Mouse (Mus musculus) liver, embryonic 13.5 days (tissue): Measurements from ENCODE around the gene Sorcs2. TPM values are rescaled to one million over a fixed set of nuclear protein-coding genes. Genes with fewer than 3 reads are reported as not detected.

Source experiments
- ATAC-seq: fragments of 200-750 bp; cut with Nextera tagmentation; 2 replicates; pipeline ENCODE4 v1.8.0; 2017; ENCODE audit warnings: low read depth, mild to moderate bottlenecking, moderate number of reproducible peaks, moderate library complexity
- DNase-seq: peaks from one replicate; pipeline ENCODE4 v3.0.0; 2022
- H3K27ac ChIP-seq: fragments of 300-500 bp; sonication (generic); 2 replicates; pipeline ENCODE4 v1.5.1; 2015; ENCODE audit warnings: moderate library complexity, mild to moderate bottlenecking, inconsistent platforms
- H3K27me3 ChIP-seq: fragments of 300-500 bp; sonication (generic); 2 replicates; pipeline ENCODE4 v1.6.1; 2015; ENCODE audit warnings: mild to moderate bottlenecking, inconsistent platforms
- H3K36me3 ChIP-seq: fragments of 300-500 bp; sonication (generic); 2 replicates; pipeline ENCODE4 v1.6.1; 2015; ENCODE audit warnings: mild to moderate bottlenecking, inconsistent platforms
- H3K4me1 ChIP-seq: fragments of 300-500 bp; sonication (generic); replicated peaks from 2 replicates; pipeline ENCODE4 v1.6.1; 2015; ENCODE audit warnings: inconsistent platforms
- H3K4me2 ChIP-seq: fragments of 300-500 bp; sonication (generic); 2 replicates; pipeline ENCODE4 v1.6.1; 2015; ENCODE audit warnings: inconsistent platforms, mild to moderate bottlenecking, moderate library complexity
- H3K4me3 ChIP-seq: fragments of 300-500 bp; sonication (generic); replicated peaks from 2 replicates; pipeline ENCODE4 v1.5.1; 2015; ENCODE audit warnings: mild to moderate bottlenecking, inconsistent platforms
- H3K9ac ChIP-seq: fragments of 300-500 bp; sonication (generic); 2 replicates; pipeline ENCODE4 v1.6.1; 2015; ENCODE audit warnings: mild to moderate bottlenecking, inconsistent platforms
- H3K9me3 ChIP-seq: fragments of 300-500 bp; sonication (generic); replicated peaks from 2 replicates; pipeline ENCODE4 v1.6.1; 2016; ENCODE audit warnings: inconsistent platforms
- WGBS: fragments of 180-500 bp; shearing (Covaris S2); methylation state at CpG from one replicate; pipeline ENCODE4 v1.1.7; 2015; ENCODE audit not compliant: insufficient replicate concordance; 5-methylcytosine and 5-hydroxymethylcytosine counted together
- polyA plus RNA-seq: library from polyadenylated mRNA; unstranded; fragments of >200 nt; fragmentation: Nextera tagmentation; extraction: Ambion mirVana; gene quantifications from 2 replicates; pipeline ENCODE4 v1.2.1, GENCODE M21; 2015

Sorcs2 gene
- polyA plus RNA-seq, 1 experiment from 2014 or later = 0.47 TPM

GRCm38 (mm10) chr5:36083869-36084565 lies 313.9 kb downstream of the Sorcs2 start:
- Histone ChIP-seq H3K27me3 (no peaks in the 10 kb centered on the region), H3K4me1 (no peaks in the 10 kb centered on the region), H3K9me3 (no peaks in the 10 kb centered on the region), H3K9ac (no peak overlapping the region), H3K4me2 (no peak overlapping the region), H3K27ac (no peak overlapping the region), H3K4me3 (no peak overlapping the region), H3K36me3 (no peaks in the 10 kb centered on the region)
- no peak for DNase-seq
- 72% methylated on average over 9 of the region's 9 CpGs for WGBS
- ATAC-seq = no peak

GRCm38 (mm10) chr5:36081021-36081420 lies 316.9 kb downstream of the Sorcs2 start:
- Histone ChIP-seq H3K9ac (no peak overlapping the region), H3K9me3 (no peaks in the 10 kb centered on the region), H3K4me1 (no peaks in the 10 kb centered on the region), H3K4me3 (no peak overlapping the region), H3K36me3 (no peaks in the 10 kb centered on the region), H3K27me3 (no peaks in the 10 kb centered on the region), H3K4me2 (no peak overlapping the region), H3K27ac (no peak overlapping the region)
- WGBS = 75% methylated on average over 8 of the region's 8 CpGs
- no peak for ATAC-seq
- no peak for DNase-seq

DNA sequence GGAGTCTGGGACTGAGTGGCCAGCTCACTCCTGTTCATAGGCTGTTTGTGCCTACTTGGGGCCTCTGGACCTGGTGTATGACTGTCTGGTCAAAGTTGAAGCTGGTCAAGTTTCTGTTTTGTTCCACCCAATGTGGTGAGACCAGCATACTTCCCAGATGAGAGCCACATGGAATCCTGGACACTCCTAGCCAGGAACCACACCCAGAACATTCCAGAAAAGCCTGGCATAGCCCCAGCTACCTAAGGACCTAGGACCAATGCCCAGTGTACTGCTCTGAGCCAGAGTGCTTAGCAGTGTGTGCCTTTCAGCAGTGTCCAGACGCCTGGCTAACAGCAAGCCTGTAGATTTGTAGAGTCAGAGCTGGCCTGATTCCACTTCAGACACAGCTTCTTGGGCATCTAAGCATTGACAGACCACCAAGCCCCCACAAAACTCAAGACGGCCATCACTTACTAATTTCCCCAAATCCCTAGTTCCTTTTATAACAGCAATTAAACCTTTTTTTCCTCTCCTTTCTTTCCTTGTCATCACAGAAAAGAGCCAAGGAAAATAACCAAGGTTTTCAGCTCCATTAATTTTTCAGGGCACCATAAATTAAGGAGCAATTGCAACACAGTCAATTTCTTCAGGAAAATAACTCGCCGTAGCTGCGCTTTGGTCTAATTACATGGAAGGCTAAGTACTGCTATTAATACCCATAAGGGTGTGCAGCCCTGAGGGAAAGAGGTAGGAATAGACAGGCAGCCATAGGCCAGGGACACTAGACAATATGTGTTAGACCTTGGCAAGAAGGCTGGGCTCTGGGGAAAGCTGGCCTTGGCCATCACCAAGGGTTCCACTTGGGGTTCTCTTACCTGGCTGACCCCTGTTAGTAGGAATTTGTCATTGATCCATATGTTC lies 322.5 kb downstream of the Sorcs2 start:
- no peaks in the 10 kb centered on the region for H3K36me3 ChIP-seq
- H3K9ac ChIP-seq = no peak overlapping the region
- ATAC-seq = no peak
- no peaks in the 10 kb centered on the region for H3K9me3 ChIP-seq
- H3K27ac ChIP-seq = no peak overlapping the region
- 74% methylated on average over 5 of the region's 5 CpGs for WGBS
- no peak overlapping the region for H3K4me3 ChIP-seq
- H3K4me2 ChIP-seq = no peak overlapping the region
- no peak for DNase-seq
- H3K4me1 ChIP-seq = no peaks in the 10 kb centered on the region
- no peaks in the 10 kb centered on the region for H3K27me3 ChIP-seq

DNA sequence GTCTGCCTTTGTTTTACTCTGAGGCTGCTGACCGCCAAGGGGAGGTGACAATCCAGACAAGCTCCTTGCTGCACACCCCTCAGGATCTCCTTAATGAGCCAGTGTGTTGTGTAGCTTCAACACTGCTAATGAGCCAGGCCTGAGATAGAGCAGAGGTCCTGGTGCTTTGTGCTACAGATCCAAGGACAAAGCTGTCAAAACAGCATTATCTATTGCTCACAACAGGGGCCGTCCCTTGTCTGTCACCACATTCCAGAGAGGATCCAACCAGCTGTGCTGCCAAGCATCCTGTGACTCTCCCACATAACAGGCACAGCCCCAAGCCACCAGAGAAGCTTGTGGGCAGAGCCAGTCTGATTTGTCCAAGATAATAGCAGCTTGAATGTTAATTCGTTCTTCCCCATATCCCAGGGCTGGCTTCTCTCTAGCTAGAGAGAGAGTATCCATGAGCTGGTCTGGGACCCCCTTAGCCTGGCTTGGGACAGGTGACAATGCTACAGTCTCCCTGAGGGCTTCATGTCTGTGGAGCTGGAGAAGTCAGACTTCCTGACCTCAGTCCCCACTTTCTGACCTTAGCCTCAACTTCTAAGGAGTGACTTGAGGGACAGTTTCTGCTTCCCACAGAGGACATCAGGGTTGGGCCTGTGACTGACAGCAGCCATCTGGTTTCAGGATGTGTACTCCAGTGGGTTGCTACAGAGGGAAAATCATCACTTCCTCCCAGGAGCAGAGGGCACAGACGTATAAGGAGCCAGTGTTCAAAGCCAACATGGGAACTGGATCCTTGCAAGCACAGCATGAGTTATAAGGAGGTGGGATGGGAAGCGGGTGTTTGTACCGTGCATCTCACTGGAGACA lies 328.2 kb downstream of the Sorcs2 start:
- Histone ChIP-seq H3K9ac (no peak overlapping the region), H3K27me3 (no peaks in the 10 kb centered on the region), H3K4me3 (no peak overlapping the region), H3K27ac (no peak overlapping the region), H3K36me3 (no peaks in the 10 kb centered on the region), H3K4me2 (no peak overlapping the region), H3K9me3 (no peaks in the 10 kb centered on the region), H3K4me1 (no peaks in the 10 kb centered on the region)
- 49% methylated on average over 6 of the region's 6 CpGs for WGBS
- ATAC-seq (no peak), DNase-seq (no peak)

DNA sequence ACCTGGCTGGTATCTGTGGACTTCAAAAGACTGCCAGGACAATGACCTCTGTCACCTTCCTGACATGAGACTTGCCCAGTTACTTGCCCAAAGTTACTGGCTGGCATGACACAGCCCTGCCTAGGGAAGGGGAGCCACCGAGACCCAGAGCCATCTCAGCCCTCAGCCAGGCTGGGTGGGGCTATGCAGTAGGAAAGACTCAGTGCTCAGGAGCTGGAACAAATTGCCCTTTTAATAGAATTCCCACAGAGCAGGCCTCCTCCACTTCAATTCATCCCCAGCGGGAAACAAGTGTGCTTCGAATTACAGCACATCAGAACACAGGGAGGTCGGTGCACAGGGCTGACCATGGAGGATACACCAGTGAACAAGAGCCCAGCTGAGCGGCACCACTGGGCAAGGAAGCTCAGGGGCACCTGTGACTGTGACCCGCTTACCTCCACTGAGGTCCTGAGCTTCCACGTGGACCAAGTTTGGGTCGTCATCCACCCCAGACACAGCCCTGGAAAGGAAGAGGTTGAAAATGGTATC lies 330.2 kb downstream of the Sorcs2 start:
- no peak overlapping the region for H3K27ac ChIP-seq
- DNase-seq (no peak), ATAC-seq (no peak)
- no peaks in the 10 kb centered on the region for H3K27me3 ChIP-seq
- no peaks in the 10 kb centered on the region for H3K36me3 ChIP-seq
- H3K4me1 ChIP-seq = no peaks in the 10 kb centered on the region
- no peak overlapping the region for H3K4me3 ChIP-seq
- H3K9me3 ChIP-seq = no peaks in the 10 kb centered on the region
- H3K9ac ChIP-seq = no peak overlapping the region
- WGBS = 60% methylated on average over 8 of the region's 8 CpGs
- no peak overlapping the region for H3K4me2 ChIP-seq

DNA sequence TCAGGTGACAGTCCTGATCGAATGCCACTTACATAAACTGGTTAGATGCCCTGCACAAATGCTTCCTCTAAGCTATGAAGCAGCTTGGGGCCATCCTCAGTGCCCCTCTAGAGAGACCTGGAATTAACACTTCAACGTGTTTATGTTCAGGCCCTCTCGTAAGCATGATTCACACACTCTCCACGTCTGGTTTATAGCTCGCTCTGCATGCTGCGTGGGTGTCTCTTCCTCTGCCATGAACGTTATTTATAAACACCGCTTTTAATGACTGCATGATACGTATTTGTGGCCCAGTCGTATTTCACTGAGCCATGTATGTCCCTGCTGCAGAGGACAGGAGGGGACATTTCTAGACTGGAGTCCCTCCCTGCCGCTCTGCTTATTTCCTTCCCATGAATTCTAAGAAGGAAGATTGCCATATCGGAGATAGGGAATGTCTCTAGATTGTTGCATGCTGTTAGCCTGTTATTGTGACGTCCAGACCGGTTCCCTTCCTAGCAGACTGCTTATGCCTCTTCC lies 340.1 kb downstream of the Sorcs2 start:
- H3K4me2 ChIP-seq = no peak overlapping the region
- H3K9me3 ChIP-seq = no peaks in the 10 kb centered on the region
- H3K9ac ChIP-seq = no peak overlapping the region
- ATAC-seq (no peak), DNase-seq (no peak)
- H3K36me3 ChIP-seq = no peaks in the 10 kb centered on the region
- H3K27ac ChIP-seq = no peak overlapping the region
- no peaks in the 10 kb centered on the region for H3K4me1 ChIP-seq
- WGBS = 79% methylated on average over 14 of the region's 14 CpGs
- no peak overlapping the region for H3K4me3 ChIP-seq
- H3K27me3 ChIP-seq = no peaks in the 10 kb centered on the region

GRCm38 (mm10) chr5:36056921-36057320 lies 341.0 kb downstream of the Sorcs2 start:
- no peak overlapping the region for H3K9ac ChIP-seq
- no peaks in the 10 kb centered on the region for H3K36me3 ChIP-seq
- H3K27ac ChIP-seq = no peak overlapping the region
- H3K4me3 ChIP-seq = no peak overlapping the region
- no peaks in the 10 kb centered on the region for H3K4me1 ChIP-seq
- H3K27me3 ChIP-seq = no peaks in the 10 kb centered on the region
- DNase-seq = no peak
- no peaks in the 10 kb centered on the region for H3K9me3 ChIP-seq
- ATAC-seq = no peak
- H3K4me2 ChIP-seq = no peak overlapping the region
- WGBS = 79% methylated on average over 2 of the region's 2 CpGs

DNA sequence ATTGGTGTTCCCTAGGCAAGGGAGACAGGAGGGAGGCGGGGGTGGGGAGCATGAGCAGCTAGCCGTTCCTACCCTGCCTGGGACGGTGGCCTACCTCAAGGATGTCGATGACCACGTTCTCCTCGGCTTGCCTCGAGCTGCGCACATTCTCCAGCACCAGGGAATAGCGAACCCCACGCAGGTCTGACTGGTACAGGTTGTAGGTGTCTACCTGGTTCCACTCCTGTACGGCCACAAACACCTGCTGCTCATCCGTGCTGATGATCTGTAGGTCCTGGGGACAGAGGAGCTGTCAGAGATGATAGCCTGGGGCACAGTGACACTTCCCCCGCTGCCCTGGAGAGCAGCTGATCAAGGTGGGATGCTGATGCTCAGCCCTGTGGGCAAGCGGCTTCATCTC lies 342.1 kb downstream of the Sorcs2 start:
- H3K9me3 ChIP-seq = no peaks in the 10 kb centered on the region
- H3K4me2 ChIP-seq = no peak overlapping the region
- no peak overlapping the region for H3K27ac ChIP-seq
- no peak for DNase-seq
- H3K4me1 ChIP-seq = no peaks in the 10 kb centered on the region
- no peaks in the 10 kb centered on the region for H3K27me3 ChIP-seq
- no peak overlapping the region for H3K4me3 ChIP-seq
- no peak for ATAC-seq
- no peak overlapping the region for H3K9ac ChIP-seq
- 59% methylated on average over 14 of the region's 14 CpGs for WGBS
- no peaks in the 10 kb centered on the region for H3K36me3 ChIP-seq

- H3K9me3 ChIP-seq = no peaks in the 10 kb centered on the region
- no peaks in the 10 kb centered on the region for H3K36me3 ChIP-seq
- ATAC-seq = no peak
- no peak for DNase-seq
- H3K9ac ChIP-seq = no peak overlapping the region
- no peak overlapping the region for H3K4me2 ChIP-seq
- 56% methylated on average over 3 of the region's 3 CpGs for WGBS
- no peaks in the 10 kb centered on the region for H3K4me1 ChIP-seq
- no peak overlapping the region for H3K4me3 ChIP-seq
- H3K27me3 ChIP-seq = no peaks in the 10 kb centered on the region
- no peak overlapping the region for H3K27ac ChIP-seq
Observed at GRCm38 (mm10) chr5:36054498-36054897, 343.4 kb downstream of the Sorcs2 start.

DNA sequence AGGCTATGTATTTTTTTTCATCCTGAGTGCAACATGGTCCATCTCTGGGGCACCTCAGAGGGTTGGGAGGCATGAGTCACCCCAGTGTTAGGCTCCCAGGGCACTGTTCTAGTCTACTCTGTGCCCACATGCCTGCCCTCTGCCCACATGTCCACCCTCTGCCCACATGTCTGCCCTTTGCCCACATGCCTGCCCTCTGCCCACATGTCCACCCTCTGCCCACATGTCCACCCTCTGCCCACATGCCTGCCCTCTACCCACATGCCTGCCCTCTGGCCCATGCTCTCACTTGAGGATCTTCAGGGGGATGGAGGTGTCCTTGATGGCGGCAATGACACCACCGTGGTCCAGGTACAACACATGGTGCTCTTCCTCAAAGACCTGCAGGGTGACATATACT lies 354.8 kb downstream of the Sorcs2 start:
- ATAC-seq (no peak), DNase-seq (no peak)
- WGBS = 73% methylated on average over 2 of the region's 2 CpGs

GRCm38 (mm10) chr5:36041756-36042155 lies 356.2 kb downstream of the Sorcs2 start:
- no peak for ATAC-seq
- H3K27ac ChIP-seq = no peak overlapping the region
- no peak overlapping the region for H3K4me2 ChIP-seq
- WGBS = 55% methylated on average over 6 of the region's 6 CpGs
- no peaks in the 10 kb centered on the region for H3K36me3 ChIP-seq
- H3K9me3 ChIP-seq = no peaks in the 10 kb centered on the region
- no peak overlapping the region for H3K9ac ChIP-seq
- no peaks in the 10 kb centered on the region for H3K4me1 ChIP-seq
- DNase-seq = no peak
- no peaks in the 10 kb centered on the region for H3K27me3 ChIP-seq
- H3K4me3 ChIP-seq = no peak overlapping the region

More for the DNA sequence above, 354.8 kb downstream of the Sorcs2 start:
- no peak overlapping the region for H3K4me3 ChIP-seq
- H3K4me2 ChIP-seq = no peak overlapping the region
- H3K36me3 ChIP-seq = no peaks in the 10 kb centered on the region
- no peak overlapping the region for H3K9ac ChIP-seq
- H3K4me1 ChIP-seq = no peaks in the 10 kb centered on the region
- H3K9me3 ChIP-seq = no peaks in the 10 kb centered on the region
- no peaks in the 10 kb centered on the region for H3K27me3 ChIP-seq
- H3K27ac ChIP-seq = no peak overlapping the region
